Mouse (Mus musculus) intestine, postnatal 0 days (tissue): Measurements from ENCODE around the gene 2610507B11Rik. TPM values are rescaled to one million over a fixed set of nuclear protein-coding genes. Genes with fewer than 3 reads are reported as not detected.

Experiments
- ATAC-seq: fragments of 200-750 bp; cut with Nextera tagmentation; 2 replicates; pipeline ENCODE4 v1.8.0; 2017; ENCODE audit warnings: mild to moderate bottlenecking, moderate TSS enrichment, moderate library complexity
- H3K27ac ChIP-seq: fragments of 300-500 bp; sonication (generic); 2 replicates; pipeline ENCODE4 v1.5.1; 2014; ENCODE audit warnings: mild to moderate bottlenecking, low read depth, low read length, moderate library complexity
- H3K27me3 ChIP-seq: fragments of 300-500 bp; sonication (generic); replicated peaks from 2 replicates; pipeline ENCODE4 v1.6.1; 2014; ENCODE audit warnings: low read length, mixed read lengths; ENCODE audit not compliant: control insufficient read depth, insufficient read depth
- H3K36me3 ChIP-seq: fragments of 300-500 bp; sonication (generic); 2 replicates; pipeline ENCODE4 v1.6.1; 2014; ENCODE audit warnings: mild to moderate bottlenecking, moderate library complexity; ENCODE audit not compliant: control insufficient read depth, insufficient read depth
- H3K4me1 ChIP-seq: fragments of 300-500 bp; sonication (generic); replicated peaks from 2 replicates; pipeline ENCODE4 v1.6.1; 2014; ENCODE audit warnings: antibody characterized with exemption, low read length, mixed read lengths; ENCODE audit not compliant: control insufficient read depth, insufficient read depth
- H3K4me2 ChIP-seq: fragments of 300-500 bp; sonication (generic); replicated peaks from 2 replicates; pipeline ENCODE4 v1.6.1; 2014; ENCODE audit warnings: low read depth, mild to moderate bottlenecking, moderate library complexity
- H3K4me3 ChIP-seq: fragments of 300-500 bp; sonication (generic); 2 replicates; pipeline ENCODE4 v1.5.1; 2014; ENCODE audit warnings: low read depth, low read length
- H3K9ac ChIP-seq: fragments of 300-500 bp; sonication (generic); 2 replicates; pipeline ENCODE4 v1.6.1; 2014; ENCODE audit warnings: mild to moderate bottlenecking, low read depth, low read length
- H3K9me3 ChIP-seq: fragments of 300-500 bp; sonication (generic); 2 replicates; pipeline ENCODE4 v1.6.1; 2016; ENCODE audit warnings: mixed run types; ENCODE audit not compliant: control insufficient read depth
- CTCF ChIP-seq: sonication (generic); IDR thresholded peaks from 2 replicates; pipeline ENCODE4 v1.5.1; 2016; ENCODE audit warnings: low read depth, mild to moderate bottlenecking, control low read depth, antibody characterized with exemption, moderate library complexity
- WGBS: fragments of 180-500 bp; shearing (Covaris S2); extraction: QIAGEN DNeasy Blood & Tissue Kit; methylation state at CpG from one replicate; pipeline ENCODE4 v1.1.7; 2014; 5-methylcytosine and 5-hydroxymethylcytosine counted together
- polyA plus RNA-seq: library from polyadenylated mRNA; unstranded; fragments of >200 nt; fragmentation: Nextera tagmentation; extraction: Ambion mirVana; gene quantifications from 2 replicates; pipeline ENCODE4 v1.2.1, GENCODE M21; 2015

2610507B11Rik gene
- polyA plus RNA-seq, 1 experiment from 2014 or later: 49.9 TPM

GRCm38 (mm10) chr11:78327634-78328511, 66.3 kb downstream of the 2610507B11Rik start, which contains the start of gene Pigs:
Gene Pigs, plus strand, starts transcription at chr11:78328415.
- TF ChIP-seq CTCF: peak; percentile 47
- Histone ChIP-seq H3K4me3 (peak within 1 kb of the TSS; percentile 96), H3K27me3 (no peaks in the 10 kb centered on the region), H3K4me2 (peak within 1 kb of the TSS; percentile 90), H3K36me3 (no peaks in the 10 kb centered on the region; the same call in 1 of the 2 replicates), H3K27ac (peak within 1 kb of the TSS; percentile 57; the same call in 1 of the 2 replicates), H3K9ac (peak within 1 kb of the TSS; percentile 80), H3K9me3 (no peaks in the 10 kb centered on the region), H3K4me1 (no peaks in the 10 kb centered on the region)
- peak; percentile 96 for ATAC-seq
- 8% methylated on average over 37 of the region's 37 CpGs for WGBS

GRCm38 (mm10) chr11:78328512-78329056, 67.0 kb downstream of the 2610507B11Rik start:
- H3K27ac ChIP-seq: no peak overlapping the region
- peaks cover 6% of the 10 kb centered on the region for H3K36me3 ChIP-seq
- H3K9me3 ChIP-seq: no peaks in the 10 kb centered on the region
- peak overlapping the region; percentile 96 for H3K4me3 ChIP-seq
- WGBS: under 1% methylated on average over 41 of the region's 41 CpGs
- H3K4me1 ChIP-seq: no peaks in the 10 kb centered on the region
- H3K27me3 ChIP-seq: no peaks in the 10 kb centered on the region
- TF ChIP-seq CTCF: no peak
- H3K4me2 ChIP-seq: peak overlapping the region; percentile 90
- H3K9ac ChIP-seq: peak overlapping the region; percentile 80
- ATAC-seq: peak; percentile 44

GRCm38 (mm10) chr11:78332676-78333075, 71.1 kb downstream of the 2610507B11Rik start:
- H3K4me3 ChIP-seq: no peak overlapping the region
- WGBS: 95% methylated on average over 12 of the region's 12 CpGs
- H3K4me2 ChIP-seq: no peak overlapping the region
- TF ChIP-seq CTCF: no peak
- no peak overlapping the region for H3K9ac ChIP-seq
- H3K4me1 ChIP-seq: no peaks in the 10 kb centered on the region
- no peaks in the 10 kb centered on the region for H3K9me3 ChIP-seq
- no peak for ATAC-seq
- peaks cover 22% of the 10 kb centered on the region for H3K36me3 ChIP-seq
- H3K27ac ChIP-seq: no peak overlapping the region
- H3K27me3 ChIP-seq: no peaks in the 10 kb centered on the region

GRCm38 (mm10) chr11:78333992-78334391, 72.4 kb downstream of the 2610507B11Rik start:
- no peak overlapping the region for H3K27ac ChIP-seq
- H3K36me3 ChIP-seq: peaks cover 25% of the 10 kb centered on the region
- H3K9me3 ChIP-seq: no peaks in the 10 kb centered on the region
- no peaks in the 10 kb centered on the region for H3K4me1 ChIP-seq
- no peak for TF ChIP-seq CTCF
- 92% methylated on average over 5 of the region's 5 CpGs for WGBS
- H3K4me2 ChIP-seq: no peak overlapping the region
- H3K9ac ChIP-seq: no peak overlapping the region
- ATAC-seq: no peak
- H3K27me3 ChIP-seq: no peaks in the 10 kb centered on the region
- H3K4me3 ChIP-seq: no peak overlapping the region

GRCm38 (mm10) chr11:78337040-78337439, 75.5 kb downstream of the 2610507B11Rik start:
- Histone ChIP-seq H3K4me1 (no peaks in the 10 kb centered on the region), H3K27me3 (no peaks in the 10 kb centered on the region), H3K36me3 (peaks cover 47% of the 10 kb centered on the region), H3K9me3 (no peaks in the 10 kb centered on the region), H3K9ac (no peak overlapping the region), H3K4me2 (no peak overlapping the region), H3K4me3 (no peak overlapping the region), H3K27ac (no peak overlapping the region)
- no peak for ATAC-seq
- TF ChIP-seq CTCF: no peak
- 95% methylated on average over 8 of the region's 8 CpGs for WGBS

Other genes with a start within 250 kb of the 2610507B11Rik start
- 4.4 and 5.2 TPM in 2 replicates for gene Dhrs13, start 229.5 kb upstream of the 2610507B11Rik start, polyA plus RNA-seq
- 23.0 and 23.3 TPM in 2 replicates for gene Flot2, start 223.8 kb upstream of the 2610507B11Rik start, polyA plus RNA-seq
- 12.2 and 13.0 TPM in 2 replicates for gene Eral1, start 181.4 kb upstream of the 2610507B11Rik start, polyA plus RNA-seq
- 10.6 and 11.5 TPM in 2 replicates for gene Fam222b, start 167.1 kb upstream of the 2610507B11Rik start, polyA plus RNA-seq
- gene Traf4, start 96.2 kb upstream of the 2610507B11Rik start, polyA plus RNA-seq: 30.8 and 30.9 TPM in 2 replicates
- gene Nek8, start 85.1 kb upstream of the 2610507B11Rik start, polyA plus RNA-seq: 5.7 and 5.8 TPM in 2 replicates
- gene Tlcd1, start 85.0 kb upstream of the 2610507B11Rik start, polyA plus RNA-seq: 14.1 and 16.1 TPM in 2 replicates
- 762 and 768 TPM in 2 replicates for gene Rpl23a, start 78.2 kb upstream of the 2610507B11Rik start, polyA plus RNA-seq
- 33.9 and 35.4 TPM in 2 replicates for gene Rab34, start 73.3 kb upstream of the 2610507B11Rik start, polyA plus RNA-seq
- gene Proca1, start 68.4 kb upstream of the 2610507B11Rik start, polyA plus RNA-seq: 0.77 and 1.1 TPM in 2 replicates
- 61.8 and 66.6 TPM in 2 replicates for gene Sdf2, start 16.0 kb upstream of the 2610507B11Rik start, polyA plus RNA-seq
- 8.8 and 9.5 TPM in 2 replicates for gene Supt6, start 15.8 kb upstream of the 2610507B11Rik start, polyA plus RNA-seq
- 0.07 TPM in 1 of 2 replicates, not detected in the other for gene BC030499, start 29.1 kb downstream of the 2610507B11Rik start, polyA plus RNA-seq
- 4.5 and 4.6 TPM in 2 replicates for gene Spag5, start 39.8 kb downstream of the 2610507B11Rik start, polyA plus RNA-seq
- 9.3 and 9.4 TPM in 2 replicates for gene Aldoc, start 61.2 kb downstream of the 2610507B11Rik start, polyA plus RNA-seq
- 58.6 and 60.8 TPM in 2 replicates for gene Pigs, start 66.7 kb downstream of the 2610507B11Rik start, polyA plus RNA-seq
- gene Unc119, start 81.7 kb downstream of the 2610507B11Rik start, polyA plus RNA-seq: 26.9 and 28.4 TPM in 2 replicates
- not detected in 2 replicates for gene Foxn1, start 124.8 kb downstream of the 2610507B11Rik start, polyA plus RNA-seq
- 31.4 and 36.6 TPM in 2 replicates for gene Slc13a2, start 160.5 kb downstream of the 2610507B11Rik start, polyA plus RNA-seq
- gene Slc46a1, start 203.9 kb downstream of the 2610507B11Rik start, polyA plus RNA-seq: 68.7 and 71.6 TPM in 2 replicates
- gene Sarm1, start 236.0 kb downstream of the 2610507B11Rik start, polyA plus RNA-seq: 0.94 and 1.0 TPM in 2 replicates
- 0.85 and 1.2 TPM in 2 replicates for gene Vtn, start 237.3 kb downstream of the 2610507B11Rik start, polyA plus RNA-seq
- gene Sebox, start 241.7 kb downstream of the 2610507B11Rik start, polyA plus RNA-seq: not detected in 2 replicates